Mouse (Mus musculus): Measurements from ENCODE around the gene Sf3a2. TPM values are rescaled to one million over a fixed set of nuclear protein-coding genes. Genes with fewer than 3 reads are reported as not detected.
A peak's percentile ranks its signal among the peaks of the same experiment; 100 is the strongest.

Gene Sf3a2
- total and polyA plus RNA-seq, 3 experiments = 50.4 to 210 TPM; not detected in 1

- Histone ChIP-seq H3K9ac (ENCODE audit: control insufficient read depth, low read depth, low read length, poor library complexity, severe bottlenecking) (no peak overlapping the region), H3K4me1 (ENCODE audit: control insufficient read depth in 1 of 2, insufficient read depth in 2 of 2, low read length in 2 of 2) (peaks cover 0 to 12% of the 10 kb centered on the region in 2 experiments; a peak in 1 of 4 replicates), H3K27me3 (ENCODE audit: control insufficient read depth in 1 of 2, insufficient read depth in 2 of 2, low read length in 2 of 2) (no peaks in the 10 kb centered on the region), H3K4me3 (ENCODE audit: control insufficient read depth in 1 of 2, insufficient read depth in 1 of 2, low read depth in 2 of 2, low read length in 2 of 2) (no peak overlapping the region), H3K27ac (ENCODE audit: control insufficient read depth, low read depth, low read length) (no peak overlapping the region), H3K36me3 (ENCODE audit: control insufficient read depth in 1 of 2, insufficient read depth in 2 of 2, low read length in 2 of 2) (peaks cover 0 to 6% of the 10 kb centered on the region in 2 experiments; a peak in 1 of 4 replicates), H3K9me3 (replicated peaks; ENCODE audit: insufficient read depth, low read length) (no peaks in the 10 kb centered on the region), H3K79me2 (ENCODE audit: control insufficient read depth, insufficient read depth, low read length, poor library complexity) (peaks cover 22% of the 10 kb centered on the region)
- TF ChIP-seq RCOR1 (IDR thresholded peaks at IDR 0.05; ENCODE audit: low read depth, low read length) = no peak
- no peak for TF ChIP-seq MAZ (IDR thresholded peaks at IDR 0.05; ENCODE audit: low read depth, low read length)
- no peak for TF ChIP-seq EP300 (IDR thresholded peaks at IDR 0.05; ENCODE audit: low read depth in 1 of 2, low read length in 2 of 2)
- no peak for TF ChIP-seq GABPA (IDR thresholded peaks at IDR 0.05; ENCODE audit: low read depth, low read length)
- no peak for TF ChIP-seq CTCF (IDR thresholded peaks at IDR 0.05 in 2 of 3, conservative IDR thresholded peaks at IDR 0.05 in 1 of 3; ENCODE audit: control insufficient read depth in 1 of 3, insufficient read depth in 1 of 3, low read depth in 2 of 3, low read length in 3 of 3, poor library complexity in 1 of 3, severe bottlenecking in 1 of 3)
- no peak for TF ChIP-seq MXI1 (IDR thresholded peaks at IDR 0.05; ENCODE audit: low read depth, low read length)
- no peak for TF ChIP-seq POLR2AphosphoS5 (IDR thresholded peaks at IDR 0.05; ENCODE audit: borderline replicate concordance, low read depth, low read length)
- no peak for TF ChIP-seq KAT2A (conservative IDR thresholded peaks at IDR 0.05; ENCODE audit: low read depth, low read length)
- TF ChIP-seq POLR2A (IDR thresholded peaks at IDR 0.05; ENCODE audit: control insufficient read depth in 1 of 2, insufficient read depth in 1 of 2, low read depth in 1 of 2, low read length in 2 of 2, poor library complexity in 1 of 2) = no peak
- no peak for TF ChIP-seq MYC (IDR thresholded peaks at IDR 0.05; ENCODE audit: low read depth, low read length)
- TF ChIP-seq ZNF384 (IDR thresholded peaks at IDR 0.05; ENCODE audit: low read depth, low read length) = no peak
- no peak for TF ChIP-seq MAX (IDR thresholded peaks at IDR 0.05; ENCODE audit: low read length)
- TF ChIP-seq TCF12 (IDR thresholded peaks at IDR 0.05; ENCODE audit: low read depth, low read length) = no peak
- TF ChIP-seq MYB (IDR thresholded peaks at IDR 0.05; ENCODE audit: low read depth, low read length) = no peak
- no peak for TF ChIP-seq HCFC1 (IDR thresholded peaks at IDR 0.05; ENCODE audit: low read depth, low read length)
- TF ChIP-seq NELFE (IDR thresholded peaks at IDR 0.05; ENCODE audit: low read depth, low read length) = no peak
- no peak for DNase-seq (ENCODE audit: low read depth, low spot score)
Measured at GRCm38 (mm10) chr10:80804340-80804739, 6.3 kb downstream of the Sf3a2 start.

GRCm38 (mm10) chr10:80804916-80805315 is 6.9 kb downstream of the Sf3a2 start, which contains the start of gene Amh:
Amh (plus strand) TSS chr10:80805243.
- H3K27ac ChIP-seq (ENCODE audit: control insufficient read depth, low read depth, low read length) = no peak within 1 kb of the TSS
- H3K9ac ChIP-seq (ENCODE audit: control insufficient read depth, low read depth, low read length, poor library complexity, severe bottlenecking) = no peak within 1 kb of the TSS
- peaks cover 0 to 11% of the 10 kb centered on the region in 2 experiments; a peak in 1 of 4 replicates for H3K4me1 ChIP-seq (ENCODE audit: control insufficient read depth in 1 of 2, insufficient read depth in 2 of 2, low read length in 2 of 2)
- TF ChIP-seq USF2 (IDR thresholded peaks at IDR 0.05; ENCODE audit: borderline replicate concordance in 1 of 2, insufficient read depth in 1 of 2, low read depth in 1 of 2, low read length in 2 of 2) = no peak
- no peak for TF ChIP-seq ZMIZ1 (IDR thresholded peaks at IDR 0.05; ENCODE audit: low read depth, low read length)
- no peak for TF ChIP-seq MEF2A (IDR thresholded peaks at IDR 0.05; ENCODE audit: extremely low read depth, insufficient replicate concordance, low read depth, low read length, poor library complexity, severe bottlenecking)
- 0 out of 4 replicates have a peak, but pooled peaks of 1 of the 2 experiments have one; percentile 33 for TF ChIP-seq POLR2A (IDR thresholded peaks at IDR 0.05; ENCODE audit: control insufficient read depth in 1 of 2, insufficient read depth in 1 of 2, low read depth in 1 of 2, low read length in 2 of 2, poor library complexity in 1 of 2)
- no peak for TF ChIP-seq RCOR1 (IDR thresholded peaks at IDR 0.05; ENCODE audit: low read depth, low read length)
- no peaks in the 10 kb centered on the region for H3K27me3 ChIP-seq (ENCODE audit: control insufficient read depth in 1 of 2, insufficient read depth in 2 of 2, low read length in 2 of 2)
- H3K36me3 ChIP-seq (ENCODE audit: control insufficient read depth in 1 of 2, insufficient read depth in 2 of 2, low read length in 2 of 2) = peaks cover 0 to 3% of the 10 kb centered on the region in 2 experiments; a peak in 1 of 4 replicates
- DNase-seq (ENCODE audit: low read depth, low spot score) = no peak
- peaks cover 16% of the 10 kb centered on the region for H3K79me2 ChIP-seq (ENCODE audit: control insufficient read depth, insufficient read depth, low read length, poor library complexity)
- H3K9me3 ChIP-seq (replicated peaks; ENCODE audit: insufficient read depth, low read length) = no peaks in the 10 kb centered on the region
- H3K4me3 ChIP-seq (ENCODE audit: control insufficient read depth in 1 of 2, insufficient read depth in 1 of 2, low read depth in 2 of 2, low read length in 2 of 2) = no peak within 1 kb of the TSS

Measured in MEL (cell line).